Mouse (Mus musculus) midbrain, embryonic 15.5 days (tissue): ENCODE data around the gene S100b. TPM values are rescaled to one million over a fixed set of nuclear protein-coding genes. Genes with fewer than 3 reads are reported as not detected.

Experiments
- ATAC-seq: fragments of 200-750 bp; cut with Nextera tagmentation; replicated peaks from 2 replicates; pipeline ENCODE4 v1.8.0; 2017; ENCODE audit warnings: moderate TSS enrichment
- H3K27ac ChIP-seq: fragments of 300-500 bp; sonication (generic); 2 replicates; pipeline ENCODE4 v1.5.1; 2015; ENCODE audit warnings: mild to moderate bottlenecking, inconsistent platforms
- H3K27me3 ChIP-seq: fragments of 300-500 bp; sonication (generic); replicated peaks from 2 replicates; pipeline ENCODE4 v1.6.1; 2015; ENCODE audit warnings: inconsistent platforms
- H3K36me3 ChIP-seq: fragments of 300-500 bp; sonication (generic); replicated peaks from 2 replicates; pipeline ENCODE4 v1.6.1; 2015; ENCODE audit warnings: inconsistent platforms
- H3K4me1 ChIP-seq: fragments of 300-500 bp; sonication (generic); 2 replicates; pipeline ENCODE4 v1.6.1; 2015; ENCODE audit warnings: inconsistent platforms
- H3K4me2 ChIP-seq: fragments of 300-500 bp; sonication (generic); 2 replicates; pipeline ENCODE4 v1.6.1; 2015; ENCODE audit warnings: inconsistent platforms, mild to moderate bottlenecking, moderate library complexity
- H3K4me3 ChIP-seq: fragments of 300-500 bp; sonication (generic); 2 replicates; pipeline ENCODE4 v1.5.1; 2015; ENCODE audit warnings: mild to moderate bottlenecking, inconsistent platforms
- H3K9ac ChIP-seq: fragments of 300-500 bp; sonication (generic); 2 replicates; pipeline ENCODE4 v1.6.1; 2015; ENCODE audit warnings: mild to moderate bottlenecking, inconsistent platforms
- H3K9me3 ChIP-seq: fragments of 300-500 bp; sonication (generic); 2 replicates; pipeline ENCODE4 v1.6.1; 2016; ENCODE audit warnings: inconsistent platforms
- WGBS: fragments of 180-500 bp; shearing (Covaris S2); methylation state at CpG from one replicate; pipeline ENCODE4 v1.1.7; 2015; ENCODE audit warnings: mixed read lengths; 5-methylcytosine and 5-hydroxymethylcytosine counted together
- polyA plus RNA-seq: library from polyadenylated mRNA; unstranded; fragments of >200 nt; fragmentation: Nextera tagmentation; extraction: Ambion mirVana; gene quantifications from 2 replicates; pipeline ENCODE4 v1.2.1, GENCODE M21; 2015

Gene S100b
- 1.3 and 1.5 TPM in 2 replicates for polyA plus RNA-seq

DNA sequence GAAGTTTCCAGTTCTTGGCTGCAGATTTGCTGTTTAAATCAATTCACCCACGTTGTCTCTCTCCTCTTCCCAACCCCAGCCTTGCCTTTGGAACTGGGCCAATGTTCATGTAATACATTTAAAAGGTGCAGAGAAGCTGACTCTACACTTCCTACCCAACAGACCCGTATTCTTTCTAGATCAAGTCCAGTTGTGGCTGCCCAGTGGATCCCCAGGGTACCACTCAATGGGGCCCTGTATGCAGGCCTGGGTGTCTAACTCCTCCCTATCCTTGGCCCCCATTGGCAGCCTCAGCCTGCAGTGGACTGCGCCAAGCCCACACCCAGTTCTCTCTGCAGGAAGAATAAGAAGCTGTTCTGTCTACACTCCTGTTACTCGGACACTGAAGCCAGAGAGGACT is at the start of gene S100b:
Gene S100b, plus strand, starts transcription at position 318 of the 400 bp plus-strand sequence.
- no peak for ATAC-seq
- no peak within 1 kb of the TSS for H3K27ac ChIP-seq

DNA sequence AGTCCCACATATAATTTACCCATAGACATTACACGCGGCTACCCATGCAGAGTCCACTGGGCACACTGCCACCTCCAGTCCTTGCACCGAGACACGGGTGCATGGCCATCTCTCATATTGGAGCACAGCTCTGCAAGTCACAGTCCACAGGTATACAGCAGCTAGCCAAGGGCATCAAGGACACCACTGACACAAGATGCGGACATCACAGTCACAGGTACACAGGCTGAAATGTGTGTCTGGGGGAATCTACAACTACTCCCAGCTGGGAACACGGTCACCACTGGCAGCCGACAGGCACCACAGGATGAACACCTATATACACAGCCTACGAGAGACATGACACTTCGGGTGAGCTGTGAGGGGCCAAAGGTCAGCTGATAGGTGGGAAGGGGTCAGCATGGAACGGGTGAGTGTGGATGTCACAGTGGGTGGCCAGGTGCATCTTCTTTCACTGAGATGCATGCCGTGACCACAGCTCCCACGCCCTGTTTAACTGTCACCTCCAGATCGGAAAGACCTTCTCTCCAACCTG is 46.3 kb upstream of the S100b start:
- Histone ChIP-seq H3K36me3 (peaks cover 54% of the 10 kb centered on the region), H3K4me3 (no peak overlapping the region), H3K4me2 (no peak overlapping the region), H3K27ac (no peak overlapping the region), H3K4me1 (no peaks in the 10 kb centered on the region), H3K27me3 (no peaks in the 10 kb centered on the region), H3K9me3 (no peaks in the 10 kb centered on the region), H3K9ac (no peak overlapping the region)
- no peak for ATAC-seq
- 92% methylated on average over 13 of the region's 13 CpGs for WGBS

More for the DNA sequence above, at the start of gene S100b:
- no peaks in the 10 kb centered on the region for H3K9me3 ChIP-seq
- no peak within 1 kb of the TSS for H3K4me2 ChIP-seq
- H3K27me3 ChIP-seq = no peaks in the 10 kb centered on the region
- no peaks in the 10 kb centered on the region for H3K36me3 ChIP-seq
- H3K4me3 ChIP-seq = no peak within 1 kb of the TSS
- 0 out of 2 replicates have a peak, but pooled peaks cover 5% of the 10 kb centered on the region for H3K4me1 ChIP-seq
- no peak within 1 kb of the TSS for H3K9ac ChIP-seq
- 64% methylated on average over 4 of the region's 4 CpGs for WGBS

DNA sequence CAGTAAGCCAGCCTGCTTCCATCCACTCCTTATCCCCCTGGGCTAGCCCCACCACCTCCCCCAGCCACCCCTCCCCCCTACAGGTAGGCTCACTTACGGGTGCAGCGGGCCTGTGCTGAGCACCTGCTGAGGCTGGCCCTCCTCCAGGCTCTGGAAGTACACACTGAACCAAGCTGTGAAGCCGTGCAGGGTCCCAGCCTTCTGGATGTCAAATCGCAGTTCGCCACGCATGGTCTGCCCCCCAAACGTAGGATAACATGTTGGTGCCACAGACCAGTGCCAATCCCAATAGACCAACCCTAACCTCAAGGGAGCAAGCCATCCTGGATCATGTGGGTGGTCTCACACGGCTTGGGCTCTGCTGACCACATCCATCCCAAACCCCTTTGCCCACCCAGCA is 44.4 kb upstream of the S100b start:
- H3K4me3 ChIP-seq = no peak overlapping the region
- ATAC-seq = no peak
- H3K4me1 ChIP-seq = no peaks in the 10 kb centered on the region
- no peaks in the 10 kb centered on the region for H3K9me3 ChIP-seq
- peaks cover 71% of the 10 kb centered on the region for H3K36me3 ChIP-seq
- no peak overlapping the region for H3K4me2 ChIP-seq
- H3K9ac ChIP-seq = no peak overlapping the region
- no peaks in the 10 kb centered on the region for H3K27me3 ChIP-seq
- no peak overlapping the region for H3K27ac ChIP-seq
- 93% methylated on average over 8 of the region's 8 CpGs for WGBS

DNA sequence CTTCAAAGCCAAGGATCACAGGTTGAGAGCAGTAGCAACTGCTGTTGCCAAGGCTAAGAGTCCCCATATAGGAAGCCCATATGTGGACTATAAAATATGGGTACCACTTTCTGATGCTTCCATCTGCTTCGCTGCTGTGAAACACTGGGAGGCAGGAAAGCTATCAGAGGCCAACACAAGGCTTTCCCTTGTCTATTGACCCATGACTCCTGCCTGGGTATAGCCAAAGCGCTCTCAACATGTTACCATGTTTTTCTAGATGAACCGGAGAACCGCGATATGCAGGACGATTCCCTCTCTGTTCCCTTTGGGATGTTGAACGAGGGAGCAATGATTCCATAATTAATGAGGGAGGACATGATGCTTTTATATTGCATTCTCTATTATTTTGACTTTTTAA is 42.8 kb upstream of the S100b start:
- no peaks in the 10 kb centered on the region for H3K4me1 ChIP-seq
- WGBS = 93% methylated on average over 7 of the region's 7 CpGs
- peaks cover 6% of the 10 kb centered on the region for H3K9me3 ChIP-seq
- no peak overlapping the region for H3K4me2 ChIP-seq
- no peaks in the 10 kb centered on the region for H3K27me3 ChIP-seq
- H3K27ac ChIP-seq = no peak overlapping the region
- H3K36me3 ChIP-seq = peaks cover 84% of the 10 kb centered on the region
- H3K4me3 ChIP-seq = no peak overlapping the region
- no peak overlapping the region for H3K9ac ChIP-seq
- no peak for ATAC-seq

DNA sequence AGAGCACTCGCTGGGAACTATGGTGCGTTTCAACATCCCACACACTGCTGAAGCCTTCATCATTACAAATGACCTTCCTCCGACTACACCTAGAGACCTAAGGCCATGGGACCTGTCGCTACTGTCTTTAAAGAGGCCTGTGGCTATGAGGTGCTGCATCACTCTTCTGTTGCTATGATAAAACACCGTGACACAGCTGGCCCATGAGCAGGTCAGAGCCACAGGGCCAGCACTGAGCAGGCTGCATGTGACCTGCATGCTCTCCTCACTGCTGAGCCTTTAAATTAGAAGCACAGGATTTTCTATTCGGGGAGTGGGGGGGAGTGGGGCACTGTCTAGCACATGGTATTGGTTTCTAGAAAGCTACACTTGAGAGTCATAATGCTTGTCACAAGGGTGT is 41.5 kb upstream of the S100b start:
- Histone ChIP-seq H3K27ac (no peak overlapping the region), H3K27me3 (no peaks in the 10 kb centered on the region), H3K9ac (no peak overlapping the region), H3K36me3 (peaks cover 86% of the 10 kb centered on the region), H3K9me3 (peaks cover 6% of the 10 kb centered on the region), H3K4me1 (no peaks in the 10 kb centered on the region), H3K4me3 (no peak overlapping the region), H3K4me2 (no peak overlapping the region)
- 95% methylated on average over 6 of the region's 6 CpGs for WGBS
- no peak for ATAC-seq

DNA sequence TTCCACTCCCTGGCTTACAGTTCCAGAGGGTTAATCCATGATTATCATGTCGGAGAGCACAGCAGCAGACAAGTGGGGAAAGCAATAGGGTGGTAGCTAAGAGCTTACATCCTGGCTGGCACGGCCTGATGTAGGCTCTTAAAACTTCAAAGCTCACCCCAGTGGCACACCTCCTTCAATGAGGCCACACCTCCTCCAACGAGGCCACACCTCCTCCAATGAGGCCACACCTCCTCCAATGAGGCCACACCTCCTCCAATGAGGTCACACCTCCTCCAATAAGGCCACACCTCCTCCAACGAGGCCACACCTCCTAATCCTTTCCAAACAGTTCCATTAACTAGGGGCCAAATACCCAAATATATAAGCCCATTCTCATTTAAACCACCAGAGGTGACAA is 39.5 kb upstream of the S100b start:
- Histone ChIP-seq H3K4me3 (no peak overlapping the region), H3K4me2 (no peak overlapping the region), H3K9me3 (peaks cover 6% of the 10 kb centered on the region), H3K36me3 (peaks cover 77% of the 10 kb centered on the region), H3K9ac (no peak overlapping the region), H3K27me3 (no peaks in the 10 kb centered on the region), H3K27ac (no peak overlapping the region), H3K4me1 (no peaks in the 10 kb centered on the region)
- no peak for ATAC-seq
- WGBS = 91% methylated on average over 4 of the region's 4 CpGs

DNA sequence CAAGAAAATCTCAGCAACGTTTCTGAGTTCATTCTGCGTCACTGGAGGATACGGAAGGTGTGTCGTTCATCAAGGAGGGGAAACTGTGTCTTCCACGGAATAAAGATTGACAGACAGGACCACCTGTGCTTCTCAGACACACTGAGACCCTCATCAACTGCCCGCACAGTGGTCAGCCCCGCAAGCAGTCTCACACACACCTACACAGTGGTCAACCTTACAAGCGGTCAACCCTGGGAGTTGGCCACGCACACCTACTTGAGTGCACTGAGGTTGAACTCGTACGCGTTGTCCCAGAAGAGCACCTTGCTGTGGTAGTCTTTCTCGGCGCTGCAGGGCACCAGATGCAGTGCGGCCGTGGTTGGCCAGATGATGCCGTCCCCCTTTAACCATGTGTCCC is 36.6 kb upstream of the S100b start:
- 97% methylated on average over 17 of the region's 17 CpGs for WGBS

DNA sequence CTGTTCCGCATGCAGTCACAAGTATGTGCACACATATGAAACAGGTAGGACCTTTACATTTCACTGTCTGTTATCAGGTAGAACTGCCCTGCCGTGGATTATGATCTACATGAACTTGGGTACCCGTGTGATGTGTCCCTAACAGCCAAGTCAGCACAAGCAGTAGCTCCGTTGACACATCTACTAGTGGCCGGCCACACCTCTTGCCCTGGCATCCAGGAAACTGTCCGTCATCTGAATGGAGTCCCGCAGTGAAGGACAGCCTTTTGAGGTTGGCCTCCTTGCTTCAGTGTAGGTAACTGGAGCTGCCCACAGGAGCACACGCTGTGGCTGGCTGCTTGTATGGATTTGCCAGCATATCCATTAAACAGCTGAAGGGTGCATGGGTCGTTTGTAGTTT is 35.4 kb upstream of the S100b start:
- no peak overlapping the region for H3K4me3 ChIP-seq
- WGBS = 90% methylated on average over 9 of the region's 9 CpGs
- no peak for ATAC-seq
- H3K4me1 ChIP-seq = no peaks in the 10 kb centered on the region
- H3K27ac ChIP-seq = no peak overlapping the region
- H3K36me3 ChIP-seq = peaks cover 82% of the 10 kb centered on the region
- H3K9me3 ChIP-seq = peaks cover 6% of the 10 kb centered on the region
- H3K27me3 ChIP-seq = no peaks in the 10 kb centered on the region
- H3K4me2 ChIP-seq = no peak overlapping the region
- no peak overlapping the region for H3K9ac ChIP-seq

More for the DNA sequence above, 36.6 kb upstream of the S100b start:
- H3K27ac ChIP-seq = no peak overlapping the region
- H3K4me1 ChIP-seq = no peaks in the 10 kb centered on the region
- no peak overlapping the region for H3K4me2 ChIP-seq
- no peaks in the 10 kb centered on the region for H3K27me3 ChIP-seq
- no peak for ATAC-seq
- H3K9ac ChIP-seq = no peak overlapping the region
- H3K9me3 ChIP-seq = peaks cover 6% of the 10 kb centered on the region
- no peak overlapping the region for H3K4me3 ChIP-seq
- peaks cover 81% of the 10 kb centered on the region for H3K36me3 ChIP-seq

DNA sequence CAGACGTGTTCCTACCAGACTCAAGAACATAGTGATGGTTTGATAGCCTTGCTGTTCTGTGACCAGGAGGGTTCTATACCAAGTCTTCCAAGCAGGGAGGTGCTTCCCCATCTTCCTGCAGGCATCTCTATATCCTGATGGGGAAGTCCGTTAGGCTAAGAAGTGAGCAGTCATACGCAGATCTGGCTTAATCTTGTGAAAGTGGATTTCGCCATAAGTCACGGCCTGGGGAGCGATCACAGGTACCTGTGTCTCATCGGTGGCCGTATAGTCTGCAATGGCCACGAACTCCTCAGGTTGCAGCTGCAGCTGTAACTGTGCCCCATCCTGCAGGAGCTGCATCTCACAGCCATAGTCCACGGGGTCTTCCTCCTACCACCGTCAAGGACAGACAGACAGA is 27.7 kb upstream of the S100b start:
- WGBS = 93% methylated on average over 11 of the region's 11 CpGs
- no peak overlapping the region for H3K9ac ChIP-seq

DNA sequence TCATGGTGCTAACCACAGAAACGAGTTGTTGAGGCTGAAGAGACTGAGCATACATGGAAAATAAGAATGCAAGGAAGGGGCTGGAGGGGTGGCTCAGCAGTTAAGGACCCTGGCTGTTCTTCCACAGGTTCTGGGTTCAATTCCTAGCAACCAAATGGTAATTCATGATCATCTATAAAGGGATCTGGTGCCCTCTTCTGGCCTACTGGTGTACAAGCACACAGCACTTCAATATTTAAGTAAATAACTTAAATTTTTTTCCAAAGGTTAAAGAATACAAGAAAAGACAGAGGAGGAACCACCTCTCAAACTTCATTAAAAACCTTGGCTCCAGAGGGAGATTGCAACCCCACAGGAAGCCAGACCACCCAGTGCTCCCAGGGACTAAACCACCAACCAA is 24.0 kb upstream of the S100b start:
- no peak overlapping the region for H3K4me3 ChIP-seq
- no peak overlapping the region for H3K9ac ChIP-seq
- peaks cover 5% of the 10 kb centered on the region; the same call in 1 of the 2 replicates for H3K4me1 ChIP-seq
- no peak for ATAC-seq
- H3K27ac ChIP-seq = no peak overlapping the region
- WGBS = 89% methylated on average over 1 of the region's 1 CpGs
- H3K27me3 ChIP-seq = no peaks in the 10 kb centered on the region
- H3K9me3 ChIP-seq = no peaks in the 10 kb centered on the region
- peaks cover 13% of the 10 kb centered on the region; the same call in 1 of the 2 replicates for H3K36me3 ChIP-seq
- no peak overlapping the region for H3K4me2 ChIP-seq

More for the DNA sequence above, 27.7 kb upstream of the S100b start:
- Histone ChIP-seq H3K4me3 (no peak overlapping the region), H3K36me3 (peaks cover 48% of the 10 kb centered on the region), H3K27me3 (no peaks in the 10 kb centered on the region), H3K4me1 (no peaks in the 10 kb centered on the region), H3K9me3 (no peaks in the 10 kb centered on the region), H3K27ac (no peak overlapping the region), H3K4me2 (no peak overlapping the region)
- no peak for ATAC-seq

DNA sequence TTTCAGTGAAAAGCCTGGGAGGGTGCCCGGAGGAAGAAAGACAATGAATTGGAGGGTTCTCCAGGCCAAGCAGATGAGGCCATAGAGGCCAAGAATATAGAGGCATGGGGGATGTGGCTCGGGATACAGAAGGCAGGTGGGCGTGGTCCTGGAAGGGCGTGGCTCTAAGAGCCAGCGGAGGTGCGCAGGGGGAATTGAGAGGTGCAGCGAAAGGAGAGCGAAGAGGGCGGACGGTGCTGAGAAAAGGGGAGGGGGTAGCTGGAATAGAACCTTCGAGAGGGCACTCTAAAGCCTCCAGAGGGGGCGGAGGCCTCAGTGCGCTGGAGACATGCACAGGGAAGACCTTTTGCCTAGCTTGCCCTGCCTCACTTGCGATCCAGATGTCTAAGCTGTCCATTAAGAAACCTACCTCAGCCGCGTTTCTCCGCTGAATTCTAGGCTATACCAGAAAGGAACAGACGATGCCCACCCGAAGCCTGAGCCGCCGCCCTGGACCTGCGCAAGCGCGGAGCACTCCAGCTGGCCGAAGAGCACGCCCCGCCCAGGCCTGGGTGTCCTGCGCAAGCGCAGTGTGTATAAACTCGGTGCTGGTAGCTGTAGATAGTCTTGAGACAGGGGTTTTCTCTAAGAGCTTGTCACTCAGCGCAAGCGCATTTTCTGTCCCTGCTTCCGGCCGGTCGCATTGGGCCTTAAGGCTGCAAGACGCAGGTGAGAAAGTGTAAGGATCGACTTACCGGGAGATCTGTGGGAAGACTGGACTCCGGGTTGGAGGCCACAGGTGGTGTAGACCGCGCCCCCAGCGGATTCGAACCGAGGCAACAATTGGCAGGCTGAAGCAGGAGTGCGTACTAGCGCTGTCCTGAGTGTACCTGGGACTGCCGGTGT is 16.1 kb upstream of the S100b start, which contains the start of gene Prmt2:
Gene Prmt2, minus strand, starts transcription at position 525 of the 885 bp plus-strand sequence.
- Histone ChIP-seq H3K27me3 (no peaks in the 10 kb centered on the region), H3K9me3 (no peaks in the 10 kb centered on the region), H3K4me3 (peak within 1 kb of the TSS; percentile 77), H3K4me2 (peak within 1 kb of the TSS; percentile 64), H3K27ac (peak within 1 kb of the TSS; percentile 96), H3K9ac (peak within 1 kb of the TSS; percentile 83), H3K36me3 (0 out of 2 replicates have a peak, but pooled peaks cover 3% of the 10 kb centered on the region), H3K4me1 (peaks cover 30% of the 10 kb centered on the region)
- under 1% methylated on average over 47 of the region's 47 CpGs for WGBS
- ATAC-seq = peak; percentile 98

DNA sequence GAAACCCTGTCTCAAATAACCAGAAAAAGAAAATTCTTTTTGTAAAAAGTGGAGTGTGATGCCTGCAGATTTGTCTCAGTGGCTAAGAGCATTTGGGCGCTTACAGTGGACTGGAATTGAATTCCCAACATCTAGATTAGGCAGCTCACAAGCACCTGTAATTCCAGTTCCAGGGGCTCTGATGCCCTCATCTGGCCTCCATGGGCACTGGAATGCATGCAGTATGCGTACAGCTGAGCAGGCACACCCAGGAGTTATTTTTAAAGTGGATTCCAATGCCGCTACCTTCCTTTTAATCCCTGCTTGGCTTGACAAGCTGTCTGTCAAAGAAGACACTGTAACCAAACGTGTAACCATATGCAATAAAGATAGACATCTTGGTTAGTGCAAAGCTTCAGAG is 14.3 kb upstream of the S100b start:
- H3K9me3 ChIP-seq = no peaks in the 10 kb centered on the region
- no peak overlapping the region for H3K4me2 ChIP-seq
- no peak overlapping the region for H3K9ac ChIP-seq
- H3K27ac ChIP-seq = no peak overlapping the region
- ATAC-seq = no peak
- 0 out of 2 replicates have a peak, but pooled peaks cover 3% of the 10 kb centered on the region for H3K36me3 ChIP-seq
- H3K27me3 ChIP-seq = no peaks in the 10 kb centered on the region
- H3K4me1 ChIP-seq = peaks cover 26% of the 10 kb centered on the region
- H3K4me3 ChIP-seq = no peak overlapping the region
- WGBS = 75% methylated on average over 4 of the region's 4 CpGs
